Mouse (Mus musculus): Measurements from ENCODE around the gene Shroom3. TPM values are rescaled to one million over a fixed set of nuclear protein-coding genes. Genes with fewer than 3 reads are reported as not detected.

The Shroom3 gene
- polyA plus RNA-seq, 1 experiment from 2014 or later: 5.1 TPM

GRCm38 (mm10) chr5:92759156-92759745 is 76.0 kb downstream of the Shroom3 start:
- 83% methylated on average over 6 of the region's 6 CpGs for WGBS
- ATAC-seq (ENCODE audit: insufficient read depth, low FRiP score, low TSS enrichment) (no peak), DNase-seq (ENCODE audit: low spot score) (no peak)
- Histone ChIP-seq H3K9ac (ENCODE audit: low read length) (no peak overlapping the region), H3K9me3 (ENCODE audit: control insufficient read depth, low read length) (no peaks in the 10 kb centered on the region), H3K4me2 (ENCODE audit: low read depth) (no peak overlapping the region), H3K27me3 (ENCODE audit: control insufficient read depth, insufficient read depth, low read length) (no peaks in the 10 kb centered on the region), H3K36me3 (ENCODE audit: control insufficient read depth, insufficient read depth, low read length) (no peaks in the 10 kb centered on the region), H3K4me1 (ENCODE audit: control insufficient read depth, insufficient read depth, low read length) (no peaks in the 10 kb centered on the region), H3K27ac (ENCODE audit: low read depth, low read length) (no peak overlapping the region), H3K4me3 (ENCODE audit: low read depth, low read length) (no peak overlapping the region)

DNA sequence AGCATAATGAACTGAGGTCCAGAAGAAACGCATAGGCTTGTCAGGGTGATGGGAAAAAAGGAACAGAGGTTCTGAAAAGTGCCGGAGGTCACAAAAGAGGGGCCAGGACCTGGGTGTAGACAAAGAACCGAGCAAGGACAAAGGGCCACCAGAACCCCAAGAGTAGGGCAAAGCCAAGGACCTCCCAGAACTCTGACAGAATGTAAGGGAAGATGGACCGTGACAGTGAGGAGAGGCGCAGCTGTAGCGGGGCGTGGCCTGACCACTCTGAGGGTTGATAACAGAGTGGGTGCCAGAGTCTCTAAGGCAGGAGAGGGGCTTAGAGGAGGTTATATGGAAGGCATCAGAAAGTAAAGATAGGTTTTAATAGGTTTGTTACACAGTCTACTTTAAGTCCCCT is 77.3 kb downstream of the Shroom3 start:
- Histone ChIP-seq H3K4me3 (ENCODE audit: low read depth, low read length) (no peak overlapping the region), H3K4me1 (ENCODE audit: control insufficient read depth, insufficient read depth, low read length) (no peaks in the 10 kb centered on the region), H3K4me2 (ENCODE audit: low read depth) (no peak overlapping the region), H3K36me3 (ENCODE audit: control insufficient read depth, insufficient read depth, low read length) (no peaks in the 10 kb centered on the region), H3K9me3 (ENCODE audit: control insufficient read depth, low read length) (no peaks in the 10 kb centered on the region), H3K27ac (ENCODE audit: low read depth, low read length) (no peak overlapping the region), H3K27me3 (ENCODE audit: control insufficient read depth, insufficient read depth, low read length) (no peaks in the 10 kb centered on the region), H3K9ac (ENCODE audit: low read length) (no peak overlapping the region)
- DNase-seq (ENCODE audit: low spot score) (no peak), ATAC-seq (ENCODE audit: insufficient read depth, low FRiP score, low TSS enrichment) (no peak)
- WGBS: 82% methylated on average over 7 of the region's 7 CpGs

GRCm38 (mm10) chr5:92761615-92762353 is 78.5 kb downstream of the Shroom3 start:
- ATAC-seq (ENCODE audit: insufficient read depth, low FRiP score, low TSS enrichment) (no peak), DNase-seq (ENCODE audit: low spot score) (no peak)
- Histone ChIP-seq H3K27me3 (ENCODE audit: control insufficient read depth, insufficient read depth, low read length) (no peaks in the 10 kb centered on the region), H3K4me2 (ENCODE audit: low read depth) (no peak overlapping the region), H3K27ac (ENCODE audit: low read depth, low read length) (no peak overlapping the region), H3K9ac (ENCODE audit: low read length) (no peak overlapping the region), H3K9me3 (ENCODE audit: control insufficient read depth, low read length) (no peaks in the 10 kb centered on the region), H3K4me3 (ENCODE audit: low read depth, low read length) (no peak overlapping the region), H3K4me1 (ENCODE audit: control insufficient read depth, insufficient read depth, low read length) (no peaks in the 10 kb centered on the region), H3K36me3 (ENCODE audit: control insufficient read depth, insufficient read depth, low read length) (no peaks in the 10 kb centered on the region)
- WGBS: 76% methylated on average over 9 of the region's 9 CpGs

- Histone ChIP-seq H3K27ac (ENCODE audit: low read depth, low read length) (no peak overlapping the region), H3K27me3 (ENCODE audit: control insufficient read depth, insufficient read depth, low read length) (no peaks in the 10 kb centered on the region), H3K4me2 (ENCODE audit: low read depth) (no peak overlapping the region), H3K9ac (ENCODE audit: low read length) (no peak overlapping the region), H3K9me3 (ENCODE audit: control insufficient read depth, low read length) (no peaks in the 10 kb centered on the region), H3K36me3 (ENCODE audit: control insufficient read depth, insufficient read depth, low read length) (no peaks in the 10 kb centered on the region), H3K4me1 (ENCODE audit: control insufficient read depth, insufficient read depth, low read length) (no peaks in the 10 kb centered on the region; the same call in 1 of the 2 replicates), H3K4me3 (ENCODE audit: low read depth, low read length) (no peak overlapping the region)
- 83% methylated on average over 5 of the region's 5 CpGs for WGBS
- DNase-seq (ENCODE audit: low spot score): no peak
- ATAC-seq (ENCODE audit: insufficient read depth, low FRiP score, low TSS enrichment): no peak
Measured at GRCm38 (mm10) chr5:92762425-92762824, 79.2 kb downstream of the Shroom3 start.

- Histone ChIP-seq H3K36me3 (ENCODE audit: control insufficient read depth, insufficient read depth, low read length) (no peaks in the 10 kb centered on the region), H3K4me3 (ENCODE audit: low read depth, low read length) (no peak overlapping the region), H3K4me2 (ENCODE audit: low read depth) (no peak overlapping the region), H3K27me3 (ENCODE audit: control insufficient read depth, insufficient read depth, low read length) (no peaks in the 10 kb centered on the region), H3K9ac (ENCODE audit: low read length) (no peak overlapping the region), H3K4me1 (ENCODE audit: control insufficient read depth, insufficient read depth, low read length) (no peaks in the 10 kb centered on the region; the same call in 1 of the 2 replicates), H3K27ac (ENCODE audit: low read depth, low read length) (no peak overlapping the region), H3K9me3 (ENCODE audit: control insufficient read depth, low read length) (no peaks in the 10 kb centered on the region)
- DNase-seq (ENCODE audit: low spot score) (no peak), ATAC-seq (ENCODE audit: insufficient read depth, low FRiP score, low TSS enrichment) (no peak)
- WGBS: 20% methylated on average over 4 of the region's 4 CpGs
Measured at GRCm38 (mm10) chr5:92763546-92763952, 80.3 kb downstream of the Shroom3 start.

DNA sequence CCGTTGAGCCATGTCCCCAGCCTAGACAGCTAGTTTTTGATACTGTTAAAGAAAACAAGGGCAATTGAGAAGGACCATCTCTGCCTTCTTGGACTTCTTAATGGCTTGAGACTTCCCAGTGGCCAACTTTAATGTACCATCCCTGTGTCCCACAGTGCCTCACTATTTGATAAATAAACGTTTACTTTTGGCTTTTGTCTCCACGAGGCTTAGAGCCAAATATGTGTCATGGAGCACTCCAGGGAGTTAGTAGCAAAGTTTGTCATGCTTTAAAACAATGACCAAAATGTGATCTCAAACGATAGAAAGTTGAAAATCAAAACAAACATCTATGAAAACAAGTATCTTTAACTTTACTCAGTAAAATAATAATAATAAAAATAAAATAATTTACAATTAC is 83.1 kb downstream of the Shroom3 start:
- 55% methylated on average over 4 of the region's 4 CpGs for WGBS
- ATAC-seq (ENCODE audit: insufficient read depth, low FRiP score, low TSS enrichment): no peak
- Histone ChIP-seq H3K27ac (ENCODE audit: low read depth, low read length) (no peak overlapping the region), H3K4me3 (ENCODE audit: low read depth, low read length) (no peak overlapping the region), H3K9ac (ENCODE audit: low read length) (no peak overlapping the region), H3K27me3 (ENCODE audit: control insufficient read depth, insufficient read depth, low read length) (no peaks in the 10 kb centered on the region), H3K36me3 (ENCODE audit: control insufficient read depth, insufficient read depth, low read length) (no peaks in the 10 kb centered on the region), H3K4me2 (ENCODE audit: low read depth) (no peak overlapping the region), H3K9me3 (ENCODE audit: control insufficient read depth, low read length) (no peaks in the 10 kb centered on the region), H3K4me1 (ENCODE audit: control insufficient read depth, insufficient read depth, low read length) (no peaks in the 10 kb centered on the region; the same call in 1 of the 2 replicates)
- DNase-seq (ENCODE audit: low spot score): no peak

- Histone ChIP-seq H3K4me3 (ENCODE audit: low read depth, low read length) (no peak overlapping the region), H3K27me3 (ENCODE audit: control insufficient read depth, insufficient read depth, low read length) (no peaks in the 10 kb centered on the region), H3K9ac (ENCODE audit: low read length) (no peak overlapping the region), H3K4me2 (ENCODE audit: low read depth) (no peak overlapping the region), H3K9me3 (ENCODE audit: control insufficient read depth, low read length) (no peaks in the 10 kb centered on the region), H3K27ac (ENCODE audit: low read depth, low read length) (no peak overlapping the region), H3K36me3 (ENCODE audit: control insufficient read depth, insufficient read depth, low read length) (no peaks in the 10 kb centered on the region), H3K4me1 (ENCODE audit: control insufficient read depth, insufficient read depth, low read length) (no peaks in the 10 kb centered on the region; the same call in 1 of the 2 replicates)
- no peak for ATAC-seq (ENCODE audit: insufficient read depth, low FRiP score, low TSS enrichment)
- WGBS: 61% methylated on average over 7 of the region's 7 CpGs
- no peak for DNase-seq (ENCODE audit: low spot score)
Measured at GRCm38 (mm10) chr5:92767194-92767777, 84.1 kb downstream of the Shroom3 start.

DNA sequence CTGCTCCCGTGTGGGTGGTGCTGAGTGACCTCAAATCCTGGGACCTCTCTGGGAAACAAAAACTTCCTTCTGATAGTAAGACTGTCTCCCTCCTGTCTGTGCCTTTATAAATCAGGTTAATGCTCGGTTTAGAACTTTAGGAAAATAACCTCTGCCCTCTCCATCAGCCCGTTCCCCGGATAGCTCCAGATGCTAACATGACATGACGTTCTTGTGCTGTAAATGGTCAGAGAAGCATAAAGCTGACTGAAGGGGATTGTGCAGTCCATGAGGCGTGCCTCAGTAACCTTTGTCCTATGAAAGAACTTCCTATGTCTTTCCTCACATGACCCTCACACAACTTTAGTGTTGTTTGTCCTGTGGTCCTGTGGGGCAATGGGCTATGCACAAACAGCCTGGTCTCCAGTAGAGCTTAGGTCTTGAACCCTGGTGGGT is 84.6 kb downstream of the Shroom3 start:
- Histone ChIP-seq H3K9me3 (ENCODE audit: control insufficient read depth, low read length) (no peaks in the 10 kb centered on the region), H3K4me1 (ENCODE audit: control insufficient read depth, insufficient read depth, low read length) (no peaks in the 10 kb centered on the region; the same call in 1 of the 2 replicates), H3K9ac (ENCODE audit: low read length) (no peak overlapping the region), H3K27ac (ENCODE audit: low read depth, low read length) (no peak overlapping the region), H3K4me3 (ENCODE audit: low read depth, low read length) (no peak overlapping the region), H3K27me3 (ENCODE audit: control insufficient read depth, insufficient read depth, low read length) (no peaks in the 10 kb centered on the region), H3K4me2 (ENCODE audit: low read depth) (no peak overlapping the region), H3K36me3 (ENCODE audit: control insufficient read depth, insufficient read depth, low read length) (no peaks in the 10 kb centered on the region)
- no peak for DNase-seq (ENCODE audit: low spot score)
- 46% methylated on average over 6 of the region's 6 CpGs for WGBS
- ATAC-seq (ENCODE audit: insufficient read depth, low FRiP score, low TSS enrichment): no peak

DNA sequence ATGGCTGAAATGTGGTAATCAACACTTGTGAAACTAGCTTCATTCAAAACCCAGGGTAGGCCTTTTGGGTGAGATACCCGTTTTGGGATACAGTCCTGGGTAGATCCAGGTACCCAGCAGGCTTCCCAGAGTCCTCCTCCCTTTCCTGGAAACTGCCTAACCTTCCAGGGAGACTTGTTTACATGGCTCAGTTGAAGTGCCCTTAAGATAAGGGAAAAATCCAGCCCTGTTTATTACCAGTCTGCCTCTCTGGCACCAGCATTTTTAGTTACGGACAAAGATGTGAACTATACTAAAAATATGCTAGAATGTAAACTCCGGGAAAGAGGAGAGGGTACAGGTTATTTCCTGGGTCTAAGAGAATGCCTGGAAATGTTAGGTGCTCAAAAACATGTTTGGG is 90.6 kb downstream of the Shroom3 start:
- no peak overlapping the region for H3K9ac ChIP-seq (ENCODE audit: low read length)
- 78% methylated on average over 3 of the region's 3 CpGs for WGBS
- H3K27ac ChIP-seq (ENCODE audit: low read depth, low read length): no peak overlapping the region
- H3K36me3 ChIP-seq (ENCODE audit: control insufficient read depth, insufficient read depth, low read length): no peaks in the 10 kb centered on the region
- H3K9me3 ChIP-seq (ENCODE audit: control insufficient read depth, low read length): no peaks in the 10 kb centered on the region
- no peak for ATAC-seq (ENCODE audit: insufficient read depth, low FRiP score, low TSS enrichment)
- H3K4me3 ChIP-seq (ENCODE audit: low read depth, low read length): no peak overlapping the region
- H3K4me2 ChIP-seq (ENCODE audit: low read depth): no peak overlapping the region
- H3K4me1 ChIP-seq (ENCODE audit: control insufficient read depth, insufficient read depth, low read length): no peaks in the 10 kb centered on the region
- no peaks in the 10 kb centered on the region for H3K27me3 ChIP-seq (ENCODE audit: control insufficient read depth, insufficient read depth, low read length)
- no peak for DNase-seq (ENCODE audit: low spot score)
